Mouse (Mus musculus): ENCODE results near the gene Stk16. TPM values are rescaled to one million over a fixed set of nuclear protein-coding genes. Genes with fewer than 3 reads are reported as not detected.
"Not testable (repeated sequence)": the region's sequence is repeated elsewhere in the genome, so short reads cannot be mapped to it uniquely, and the experiment has no call there.

The Stk16 gene
- polyA plus RNA-seq, 1 experiment from 2014 or later: 122 TPM

DNA sequence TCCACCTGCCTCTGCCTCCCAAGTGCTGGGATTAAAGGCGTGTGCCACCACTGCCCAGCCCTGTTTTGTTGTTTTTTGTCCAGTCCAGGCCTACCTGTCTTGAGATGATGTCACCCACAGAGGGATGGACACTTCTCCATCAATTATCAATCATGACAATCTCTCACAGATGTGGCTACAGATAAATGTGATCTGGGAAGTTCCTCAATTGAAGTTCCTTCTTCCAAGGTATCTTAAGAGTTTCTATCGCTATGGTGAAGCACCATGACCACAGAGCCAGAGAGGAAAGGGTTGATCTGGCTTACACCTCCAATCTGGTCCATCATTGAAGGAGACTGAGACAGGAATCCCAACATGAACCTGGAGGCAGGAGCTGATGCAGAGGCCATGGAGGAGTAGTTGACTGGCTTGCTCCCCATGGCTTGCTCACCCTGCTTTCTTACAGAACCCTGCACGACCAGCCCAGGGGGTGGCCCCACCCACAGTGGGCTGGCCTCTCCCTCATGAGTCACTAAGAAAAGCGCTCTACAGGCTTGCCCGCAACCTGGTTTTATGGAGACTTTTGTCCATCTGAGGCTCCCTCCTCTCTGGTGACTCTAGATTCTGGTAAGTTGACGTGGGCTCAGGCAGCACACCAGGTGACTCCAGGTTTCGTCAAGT is 19.8 kb downstream of the Stk16 start:
- H3K9me3 ChIP-seq (ENCODE audit: control insufficient read depth, low read length): no peaks in the 10 kb centered on the region
- no peaks in the 10 kb centered on the region for H3K36me3 ChIP-seq (ENCODE audit: control insufficient read depth, insufficient read depth, low read length)
- no peak overlapping the region for H3K27ac ChIP-seq (ENCODE audit: low read length)
- no peak overlapping the region for H3K9ac ChIP-seq (ENCODE audit: low read length)
- ATAC-seq (ENCODE audit: low read depth): no peak
- WGBS: 55% methylated on average over 7 of the region's 7 CpGs
- no peaks in the 10 kb centered on the region for H3K27me3 ChIP-seq (ENCODE audit: control insufficient read depth, insufficient read depth, low read depth, low read length)
- no peak overlapping the region for H3K4me2 ChIP-seq (ENCODE audit: low read depth, low read length)
- H3K4me1 ChIP-seq (replicated peaks; ENCODE audit: control insufficient read depth, insufficient read depth, low read length): peaks cover 2% of the 10 kb centered on the region; the same call in 1 of the 2 replicates
- H3K4me3 ChIP-seq (ENCODE audit: low read length): no peak overlapping the region

DNA sequence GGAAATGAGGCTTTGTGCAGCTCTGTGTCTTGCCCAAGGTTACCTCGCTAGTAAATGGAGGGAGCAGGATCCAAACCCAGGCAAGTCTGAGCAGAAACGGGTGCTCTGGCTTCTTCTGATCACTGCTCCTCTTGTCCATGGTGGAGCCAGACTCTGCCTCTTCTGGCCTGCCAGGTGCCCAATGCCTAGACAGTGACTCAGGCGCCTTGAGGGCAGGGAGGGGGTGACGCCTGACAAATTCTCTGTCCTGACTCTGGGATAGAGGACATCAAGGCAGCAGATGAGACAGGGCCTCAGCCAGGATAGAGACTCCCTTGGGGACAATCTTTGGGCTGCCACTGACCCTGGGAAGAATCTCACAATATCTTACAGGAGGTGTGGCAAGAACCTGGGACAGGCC is 20.6 kb downstream of the Stk16 start:
- WGBS: 80% methylated on average over 4 of the region's 4 CpGs
- H3K4me3 ChIP-seq (ENCODE audit: low read length): no peak overlapping the region
- H3K4me2 ChIP-seq (ENCODE audit: low read depth, low read length): no peak overlapping the region
- no peaks in the 10 kb centered on the region for H3K27me3 ChIP-seq (ENCODE audit: control insufficient read depth, insufficient read depth, low read depth, low read length)
- H3K9ac ChIP-seq (ENCODE audit: low read length): no peak overlapping the region
- H3K4me1 ChIP-seq (replicated peaks; ENCODE audit: control insufficient read depth, insufficient read depth, low read length): peaks cover 6% of the 10 kb centered on the region; the same call in 1 of the 2 replicates
- H3K36me3 ChIP-seq (ENCODE audit: control insufficient read depth, insufficient read depth, low read length): no peaks in the 10 kb centered on the region
- no peaks in the 10 kb centered on the region for H3K9me3 ChIP-seq (ENCODE audit: control insufficient read depth, low read length)
- H3K27ac ChIP-seq (ENCODE audit: low read length): no peak overlapping the region
- no peak for ATAC-seq (ENCODE audit: low read depth)

DNA sequence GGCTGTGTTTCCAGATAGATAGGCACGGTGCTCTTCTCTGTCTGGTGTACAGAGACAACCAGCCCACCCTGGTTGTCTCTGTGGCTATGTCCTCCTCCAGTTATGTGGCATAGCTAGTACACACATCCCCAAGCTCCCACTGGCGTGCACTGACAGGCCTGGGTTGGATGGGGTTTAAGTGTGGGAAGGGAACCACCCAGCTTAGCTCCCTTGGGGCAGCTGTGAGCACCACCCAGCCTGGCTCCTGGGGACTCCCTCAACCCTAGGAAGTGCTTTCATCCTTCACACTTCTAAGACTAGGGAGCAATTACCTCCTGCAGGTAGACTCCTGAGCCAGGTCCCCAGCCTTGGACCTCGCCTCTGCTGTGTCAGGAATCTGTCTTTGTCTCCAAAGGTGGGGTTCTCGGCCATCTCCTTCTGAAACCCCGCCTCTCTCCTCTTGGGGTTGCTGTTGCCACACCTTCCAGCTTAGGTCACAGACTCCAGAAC is 21.1 kb downstream of the Stk16 start, which contains the start of gene A630095N17Rik:
Gene A630095N17Rik (minus strand): TSS at position 439 of the 489 bp plus-strand sequence.
- 52% methylated on average over 5 of the region's 5 CpGs for WGBS
- no peaks in the 10 kb centered on the region for H3K27me3 ChIP-seq (ENCODE audit: control insufficient read depth, insufficient read depth, low read depth, low read length)
- no peak within 1 kb of the TSS for H3K27ac ChIP-seq (ENCODE audit: low read length)
- no peaks in the 10 kb centered on the region for H3K9me3 ChIP-seq (ENCODE audit: control insufficient read depth, low read length)
- H3K4me3 ChIP-seq (ENCODE audit: low read length): no peak within 1 kb of the TSS
- no peaks in the 10 kb centered on the region for H3K36me3 ChIP-seq (ENCODE audit: control insufficient read depth, insufficient read depth, low read length)
- no peak for ATAC-seq (ENCODE audit: low read depth)
- peaks cover 6% of the 10 kb centered on the region; the same call in 1 of the 2 replicates for H3K4me1 ChIP-seq (replicated peaks; ENCODE audit: control insufficient read depth, insufficient read depth, low read length)
- no peak within 1 kb of the TSS for H3K4me2 ChIP-seq (ENCODE audit: low read depth, low read length)
- H3K9ac ChIP-seq (ENCODE audit: low read length): no peak within 1 kb of the TSS

DNA sequence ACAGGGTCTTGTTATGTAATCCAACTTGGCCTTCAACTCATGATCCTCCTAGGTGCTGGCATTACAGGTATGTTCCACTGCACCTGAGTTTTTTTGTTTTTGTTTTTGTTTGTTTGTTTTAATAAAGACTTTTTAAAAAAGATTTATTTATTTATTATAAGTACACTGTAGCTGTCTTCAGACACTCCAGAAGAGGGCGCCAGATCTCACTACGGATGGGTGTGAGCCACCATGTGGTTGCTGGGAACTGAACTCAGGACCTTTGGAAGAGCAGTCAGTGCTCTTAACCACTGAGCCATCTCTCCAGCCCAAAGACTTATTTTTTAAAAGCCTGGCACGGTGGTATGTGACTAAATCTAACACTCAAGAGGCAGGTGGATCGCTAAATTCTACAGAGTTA is 21.9 kb downstream of the Stk16 start:
- not testable (repeated sequence) for ATAC-seq (ENCODE audit: low read depth); H3K27ac ChIP-seq (ENCODE audit: low read length); H3K4me2 ChIP-seq (ENCODE audit: low read depth, low read length); H3K27me3 ChIP-seq (ENCODE audit: control insufficient read depth, insufficient read depth, low read depth, low read length); H3K4me3 ChIP-seq (ENCODE audit: low read length); H3K9me3 ChIP-seq (ENCODE audit: control insufficient read depth, low read length); H3K9ac ChIP-seq (ENCODE audit: low read length); H3K36me3 ChIP-seq (ENCODE audit: control insufficient read depth, insufficient read depth, low read length)
- WGBS: 61% methylated on average over 4 of the region's 4 CpGs
- H3K4me1 ChIP-seq (replicated peaks; ENCODE audit: control insufficient read depth, insufficient read depth, low read length): peaks cover 11% of the 10 kb centered on the region

DNA sequence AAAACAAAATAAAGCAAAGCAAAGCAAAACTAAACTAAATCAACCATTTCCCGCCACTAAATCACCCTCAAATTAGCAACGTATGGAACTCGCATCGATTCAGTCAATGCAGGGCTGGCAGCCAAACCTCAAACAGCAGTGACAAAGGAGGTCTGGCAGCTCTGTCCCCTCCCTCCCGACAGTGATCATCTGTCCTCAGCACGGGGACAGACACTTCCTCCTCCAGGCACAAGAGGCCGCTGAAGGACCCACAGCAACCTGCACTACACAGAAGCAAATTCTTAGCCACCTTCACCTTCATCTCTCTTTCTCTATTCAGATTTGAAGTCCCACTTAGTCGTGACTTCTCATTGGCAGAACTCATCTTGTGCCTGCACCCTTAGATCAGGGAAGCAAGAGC is 24.0 kb downstream of the Stk16 start:
- H3K4me1 ChIP-seq (replicated peaks; ENCODE audit: control insufficient read depth, insufficient read depth, low read length): peaks cover 11% of the 10 kb centered on the region
- H3K9ac ChIP-seq (ENCODE audit: low read length): no peak overlapping the region
- H3K27ac ChIP-seq (ENCODE audit: low read length): no peak overlapping the region
- ATAC-seq (ENCODE audit: low read depth): peak; percentile 39; the same call in 1 of the 2 replicates
- WGBS: under 1% methylated on average over 8 of the region's 8 CpGs
- no peaks in the 10 kb centered on the region for H3K36me3 ChIP-seq (ENCODE audit: control insufficient read depth, insufficient read depth, low read length)
- no peak overlapping the region for H3K4me3 ChIP-seq (ENCODE audit: low read length)
- H3K27me3 ChIP-seq (ENCODE audit: control insufficient read depth, insufficient read depth, low read depth, low read length): no peaks in the 10 kb centered on the region
- no peaks in the 10 kb centered on the region for H3K9me3 ChIP-seq (ENCODE audit: control insufficient read depth, low read length)
- no peak overlapping the region for H3K4me2 ChIP-seq (ENCODE audit: low read depth, low read length)

DNA sequence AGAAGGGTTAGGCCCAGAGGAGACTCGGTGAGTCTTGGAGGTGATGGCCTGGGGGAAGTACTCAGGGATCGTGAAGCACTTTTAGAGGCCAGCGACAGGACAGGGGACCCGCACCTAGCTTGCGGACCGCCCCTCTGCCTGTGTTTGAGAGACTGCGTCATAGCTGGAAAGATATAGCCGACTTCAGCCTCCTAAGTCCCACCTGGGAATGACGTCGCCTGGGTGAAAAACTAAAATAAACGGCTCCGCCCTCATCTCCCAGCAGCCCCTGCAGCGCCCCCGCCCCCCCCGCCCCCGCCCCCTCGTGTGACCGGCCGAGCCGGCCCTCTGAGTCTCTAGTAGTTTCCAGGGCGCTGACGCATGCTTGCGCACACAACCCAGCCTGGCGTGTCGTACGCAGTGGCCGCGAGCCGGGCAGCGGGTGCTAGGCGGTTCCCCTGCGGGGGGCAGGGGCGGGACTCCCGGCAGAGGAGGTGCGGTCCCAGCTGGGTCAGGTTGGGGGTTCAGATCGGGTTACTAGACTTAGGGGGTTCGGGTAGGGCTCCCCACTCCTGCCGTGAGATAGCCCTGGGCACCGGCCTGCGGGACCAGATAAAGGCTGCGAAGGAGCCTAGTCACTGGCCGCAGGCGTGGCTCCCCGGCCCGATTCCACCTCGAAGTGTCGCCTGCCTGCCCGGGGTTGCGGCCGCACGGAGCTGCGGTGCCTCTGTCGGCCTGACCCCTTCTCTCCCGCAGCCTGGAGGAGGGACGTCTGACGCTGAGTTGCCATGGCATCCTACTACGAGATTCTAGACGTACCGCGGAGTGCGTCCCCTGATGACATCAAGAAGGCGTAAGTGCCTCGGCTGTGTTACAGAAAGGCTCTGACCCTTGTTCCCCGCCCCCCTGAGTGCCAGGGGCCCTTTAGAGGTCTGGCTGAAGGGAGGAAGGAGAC is 25.7 kb downstream of the Stk16 start, which contains the start of gene Dnajb2:
Gene Dnajb2 (plus strand): TSS at position 290 of the 934 bp plus-strand sequence.
- H3K27me3 ChIP-seq (ENCODE audit: control insufficient read depth, insufficient read depth, low read depth, low read length): no peaks in the 10 kb centered on the region
- peak; percentile 96 for ATAC-seq (ENCODE audit: low read depth)
- peaks cover 11% of the 10 kb centered on the region for H3K4me1 ChIP-seq (replicated peaks; ENCODE audit: control insufficient read depth, insufficient read depth, low read length)
- no peaks in the 10 kb centered on the region for H3K9me3 ChIP-seq (ENCODE audit: control insufficient read depth, low read length)
- peak within 1 kb of the TSS; percentile 63 for H3K4me3 ChIP-seq (ENCODE audit: low read length)
- peak within 1 kb of the TSS; percentile 72 for H3K4me2 ChIP-seq (ENCODE audit: low read depth, low read length)
- H3K27ac ChIP-seq (ENCODE audit: low read length): peak within 1 kb of the TSS; percentile 76
- WGBS: under 1% methylated on average over 63 of the region's 64 CpGs
- H3K36me3 ChIP-seq (ENCODE audit: control insufficient read depth, insufficient read depth, low read length): no peaks in the 10 kb centered on the region
- H3K9ac ChIP-seq (ENCODE audit: low read length): peak within 1 kb of the TSS; percentile 86

DNA sequence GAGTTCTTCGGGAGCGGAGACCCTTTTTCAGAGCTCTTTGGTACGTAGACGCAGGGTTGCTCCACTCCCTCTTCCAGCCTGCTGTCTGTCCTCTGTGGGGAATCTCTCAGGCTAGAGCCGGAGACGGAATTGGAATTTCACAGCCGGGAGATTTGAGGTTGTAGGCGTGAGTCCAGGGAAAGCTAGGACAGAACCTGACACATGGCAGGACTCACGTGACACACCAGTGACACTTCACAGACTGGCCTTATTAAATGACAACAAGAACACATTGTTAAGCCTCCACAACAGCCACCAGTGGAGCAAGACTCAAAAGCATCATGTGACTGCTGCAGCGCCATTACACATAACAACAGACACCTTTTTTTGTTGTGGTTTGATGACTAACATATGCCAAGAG is 29.0 kb downstream of the Stk16 start:
- WGBS: 77% methylated on average over 10 of the region's 10 CpGs
- Histone ChIP-seq H3K4me2 (ENCODE audit: low read depth, low read length) (no peak overlapping the region), H3K9me3 (ENCODE audit: control insufficient read depth, low read length) (no peaks in the 10 kb centered on the region), H3K9ac (ENCODE audit: low read length) (no peak overlapping the region), H3K36me3 (ENCODE audit: control insufficient read depth, insufficient read depth, low read length) (peaks cover 3% of the 10 kb centered on the region; the same call in 1 of the 2 replicates), H3K27ac (ENCODE audit: low read length) (no peak overlapping the region), H3K27me3 (ENCODE audit: control insufficient read depth, insufficient read depth, low read depth, low read length) (no peaks in the 10 kb centered on the region), H3K4me3 (ENCODE audit: low read length) (no peak overlapping the region), H3K4me1 (replicated peaks; ENCODE audit: control insufficient read depth, insufficient read depth, low read length) (peaks cover 11% of the 10 kb centered on the region)
- no peak for ATAC-seq (ENCODE audit: low read depth)

DNA sequence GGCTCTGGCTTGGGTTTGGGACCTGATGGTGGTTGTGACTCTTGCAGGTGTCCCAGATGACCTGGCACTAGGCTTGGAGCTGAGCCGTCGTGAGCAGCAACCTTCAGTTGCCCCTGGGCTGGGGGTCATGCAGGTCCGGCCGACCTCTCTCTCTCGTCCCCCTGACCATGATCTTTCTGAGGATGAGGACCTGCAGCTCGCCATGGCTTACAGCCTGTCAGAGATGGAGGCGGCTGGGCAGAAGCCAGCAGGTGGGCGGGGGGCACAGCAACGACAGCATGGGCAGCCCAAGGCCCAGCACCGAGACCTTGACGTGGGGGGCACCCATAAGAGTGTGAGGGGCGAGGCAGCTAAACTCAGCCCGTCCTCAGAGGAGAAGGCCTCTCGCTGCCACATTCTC is 32.8 kb downstream of the Stk16 start:
- Histone ChIP-seq H3K4me3 (ENCODE audit: low read length) (no peak overlapping the region), H3K9me3 (ENCODE audit: control insufficient read depth, low read length) (no peaks in the 10 kb centered on the region), H3K4me2 (ENCODE audit: low read depth, low read length) (no peak overlapping the region), H3K27ac (ENCODE audit: low read length) (no peak overlapping the region), H3K36me3 (ENCODE audit: control insufficient read depth, insufficient read depth, low read length) (peaks cover 3% of the 10 kb centered on the region; the same call in 1 of the 2 replicates), H3K27me3 (ENCODE audit: control insufficient read depth, insufficient read depth, low read depth, low read length) (no peaks in the 10 kb centered on the region), H3K4me1 (replicated peaks; ENCODE audit: control insufficient read depth, insufficient read depth, low read length) (peaks cover 10% of the 10 kb centered on the region), H3K9ac (ENCODE audit: low read length) (no peak overlapping the region)
- ATAC-seq (ENCODE audit: low read depth): no peak
- 84% methylated on average over 14 of the region's 14 CpGs for WGBS
